Mouse (Mus musculus): ENCODE data around the gene Mboat2.

GRCm38 (mm10) chr12:24866645-24867044, 36.0 kb downstream of the Mboat2 start:
- TF ChIP-seq CTCF (IDR thresholded peaks at IDR 0.05) (no peak), POLR2A (IDR thresholded peaks at IDR 0.05; ENCODE audit: insufficient read depth, low read depth, low read length) (no peak)
